33 mouse cellular contexts compared by ENCODE assay signal in genomic region chr3:151808613-151809012, GRCm38 (mm10). TPM values are rescaled to one million over a fixed set of nuclear protein-coding genes. Genes with fewer than 3 reads are reported as not detected.
"Had no signal": no experiment of that assay in that cellular context is flagged by ENCODE, and none has a peak within 500 bp of the region (broad histone marks: within the 10 kb centered on the region; RNA-seq: fewer than 3 reads in every experiment).

No protein-coding gene starts in this region.

- H3K4me3 ChIP-seq: layer of hippocampus, adult 2 months; left cerebral cortex, adult 2 months; limb, embryonic 12.5 days; limb, embryonic 15.5 days; liver, embryonic 13.5 days; megakaryocyte, embryonic 14.5 days; midbrain, embryonic 10.5 days; midbrain, embryonic 13.5 days; myocyte; neural tube, embryonic 13.5 days; stomach, embryonic 15.5 days had no signal

- H3K27me3 ChIP-seq: limb, embryonic 12.5 days; limb, embryonic 15.5 days; liver, embryonic 13.5 days; megakaryocyte, embryonic 14.5 days; midbrain, embryonic 13.5 days; neural tube, embryonic 13.5 days; stomach, embryonic 15.5 days had no signal

- H3K36me3 ChIP-seq: limb, embryonic 12.5 days; limb, embryonic 15.5 days; liver, embryonic 13.5 days; midbrain, embryonic 10.5 days; midbrain, embryonic 13.5 days; neural tube, embryonic 13.5 days; stomach, embryonic 15.5 days had no signal

- H3K4me1 ChIP-seq: limb, embryonic 12.5 days; limb, embryonic 15.5 days; liver, embryonic 13.5 days; megakaryocyte, embryonic 14.5 days; midbrain, embryonic 10.5 days; midbrain, embryonic 13.5 days; neural tube, embryonic 13.5 days; stomach, embryonic 15.5 days had no signal

- DNase-seq: kidney, adult 11 months; kidney, postnatal 25 days; layer of hippocampus, adult 9-11 months; liver, embryonic 13.5 days; lung, adult 2 months; lung, postnatal 36 days; retina, postnatal 1 day; right cerebral cortex, postnatal 25 days; spleen, adult 18-20 months; thymus, adult 18-20 months; thymus, postnatal 36 days had no signal

- H3K9me3 ChIP-seq: limb, embryonic 12.5 days; limb, embryonic 15.5 days; liver, embryonic 13.5 days; megakaryocyte, embryonic 14.5 days; midbrain, embryonic 10.5 days; midbrain, embryonic 13.5 days; neural tube, embryonic 13.5 days; stomach, embryonic 15.5 days had no signal

- H3K27ac ChIP-seq: kidney, postnatal 0 days; layer of hippocampus, adult 2 months; left cerebral cortex, adult 2 months; limb, embryonic 12.5 days; limb, embryonic 15.5 days; liver, embryonic 13.5 days; midbrain, embryonic 10.5 days; midbrain, embryonic 13.5 days; neural tube, embryonic 13.5 days; stomach, embryonic 15.5 days had no signal

RNA-seq across cellular contexts. Expression of gene Ptgfr, which starts 28.8 kb away (rescaled TPM):
- total RNA-seq: monocyte, adult 5-6 weeks; neutrophil, adult 5-6 weeks had no signal

RNA-seq across cellular contexts. Expression of gene Ifi44l, which starts 45.9 kb away (rescaled TPM):
- total RNA-seq: layer of hippocampus, adult 2 months; layer of hippocampus, postnatal 25 days; left cerebral cortex, adult 2 months; left cerebral cortex, postnatal 10 days; left cerebral cortex, postnatal 36 days; monocyte, adult 5-6 weeks; neutrophil, adult 5-6 weeks had no signal
- polyA plus RNA-seq: kidney, embryonic 14.5 days; kidney, postnatal 0 days; limb, embryonic 12.5 days; limb, embryonic 15.5 days; liver, embryonic 13.5 days; liver, embryonic 16.5 days; lung, adult 2 months; lung, postnatal 0 days; midbrain, embryonic 10.5 days; midbrain, embryonic 13.5 days; midbrain, embryonic 16.5 days; myocyte; stomach, embryonic 15.5 days; testis, adult 2 months; urinary bladder, adult 2 months had no signal

RNA-seq across cellular contexts. Expression of gene Ifi44, which starts 58.9 kb away (rescaled TPM):
- total RNA-seq: layer of hippocampus, adult 2 months; layer of hippocampus, postnatal 25 days; left cerebral cortex, adult 2 months; left cerebral cortex, postnatal 10 days; left cerebral cortex, postnatal 36 days; monocyte, adult 5-6 weeks; neutrophil, adult 5-6 weeks had no signal
- polyA plus RNA-seq: midbrain, embryonic 10.5 days had no signal
